Mouse (Mus musculus): ENCODE results near the gene Amer2. TPM values are rescaled to one million over a fixed set of nuclear protein-coding genes. Genes with fewer than 3 reads are reported as not detected.

Gene Amer2
- polyA plus RNA-seq, 1 experiment from 2014 or later, result 0.50 TPM

- no peak overlapping the region for H3K9ac ChIP-seq (ENCODE audit: low read depth, low read length)
- H3K36me3 ChIP-seq (ENCODE audit: control insufficient read depth, insufficient read depth, low read length), result no peaks in the 10 kb centered on the region
- H3K4me2 ChIP-seq, result no peak overlapping the region
- 82% methylated on average over 2 of the region's 2 CpGs for WGBS (ENCODE audit: insufficient replicate concordance)
- H3K4me3 ChIP-seq (ENCODE audit: low read depth, low read length), result no peak overlapping the region
- no peaks in the 10 kb centered on the region for H3K9me3 ChIP-seq (replicated peaks; ENCODE audit: control insufficient read depth, low read length)
- H3K27me3 ChIP-seq (ENCODE audit: control insufficient read depth, insufficient read depth, low read length), result no peaks in the 10 kb centered on the region
- no peak for ATAC-seq (replicated peaks; ENCODE audit: insufficient number of reproducible peaks, low FRiP score, low TSS enrichment)
- H3K4me1 ChIP-seq (ENCODE audit: control insufficient read depth, insufficient read depth, low read length), result peaks cover 3% of the 10 kb centered on the region; the same call in 1 of the 2 replicates
- no peak overlapping the region for H3K27ac ChIP-seq (ENCODE audit: low read depth, low read length)
These were observed 32.8 kb downstream of the Amer2 start for GRCm38 (mm10) chr14:60405829-60406228.

GRCm38 (mm10) chr14:60406543-60406942 is 33.5 kb downstream of the Amer2 start:
- Histone ChIP-seq H3K27ac (ENCODE audit: low read depth, low read length) (no peak overlapping the region), H3K27me3 (ENCODE audit: control insufficient read depth, insufficient read depth, low read length) (no peaks in the 10 kb centered on the region), H3K4me2 (no peak overlapping the region), H3K4me1 (ENCODE audit: control insufficient read depth, insufficient read depth, low read length) (peaks cover 3% of the 10 kb centered on the region; the same call in 1 of the 2 replicates), H3K36me3 (ENCODE audit: control insufficient read depth, insufficient read depth, low read length) (no peaks in the 10 kb centered on the region), H3K4me3 (ENCODE audit: low read depth, low read length) (no peak overlapping the region), H3K9ac (ENCODE audit: low read depth, low read length) (no peak overlapping the region), H3K9me3 (replicated peaks; ENCODE audit: control insufficient read depth, low read length) (no peaks in the 10 kb centered on the region)
- WGBS (ENCODE audit: insufficient replicate concordance), result 78% methylated on average over 5 of the region's 5 CpGs
- ATAC-seq (replicated peaks; ENCODE audit: insufficient number of reproducible peaks, low FRiP score, low TSS enrichment), result no peak

- Histone ChIP-seq H3K27me3 (ENCODE audit: control insufficient read depth, insufficient read depth, low read length) (no peaks in the 10 kb centered on the region), H3K27ac (ENCODE audit: low read depth, low read length) (no peak overlapping the region), H3K36me3 (ENCODE audit: control insufficient read depth, insufficient read depth, low read length) (no peaks in the 10 kb centered on the region), H3K4me3 (ENCODE audit: low read depth, low read length) (no peak overlapping the region), H3K4me2 (no peak overlapping the region), H3K4me1 (ENCODE audit: control insufficient read depth, insufficient read depth, low read length) (peaks cover 3% of the 10 kb centered on the region; the same call in 1 of the 2 replicates), H3K9ac (ENCODE audit: low read depth, low read length) (no peak overlapping the region), H3K9me3 (replicated peaks; ENCODE audit: control insufficient read depth, low read length) (no peaks in the 10 kb centered on the region)
- 75% methylated on average over 9 of the region's 9 CpGs for WGBS (ENCODE audit: insufficient replicate concordance)
- no peak for ATAC-seq (replicated peaks; ENCODE audit: insufficient number of reproducible peaks, low FRiP score, low TSS enrichment)
These were observed 34.3 kb downstream of the Amer2 start for GRCm38 (mm10) chr14:60407319-60407718.

- Histone ChIP-seq H3K4me3 (ENCODE audit: low read depth, low read length) (no peak overlapping the region), H3K27ac (ENCODE audit: low read depth, low read length) (no peak overlapping the region), H3K27me3 (ENCODE audit: control insufficient read depth, insufficient read depth, low read length) (no peaks in the 10 kb centered on the region), H3K4me2 (peak overlapping the region; percentile 27), H3K9me3 (replicated peaks; ENCODE audit: control insufficient read depth, low read length) (no peaks in the 10 kb centered on the region), H3K4me1 (ENCODE audit: control insufficient read depth, insufficient read depth, low read length) (peaks cover 3% of the 10 kb centered on the region; the same call in 1 of the 2 replicates), H3K9ac (ENCODE audit: low read depth, low read length) (no peak overlapping the region), H3K36me3 (ENCODE audit: control insufficient read depth, insufficient read depth, low read length) (no peaks in the 10 kb centered on the region)
- no peak for ATAC-seq (replicated peaks; ENCODE audit: insufficient number of reproducible peaks, low FRiP score, low TSS enrichment)
- 36% methylated on average over 12 of the region's 12 CpGs for WGBS (ENCODE audit: insufficient replicate concordance)
These were observed 36.8 kb downstream of the Amer2 start for GRCm38 (mm10) chr14:60409702-60410491.

- Histone ChIP-seq H3K27ac (ENCODE audit: low read depth, low read length) (no peak overlapping the region), H3K4me1 (ENCODE audit: control insufficient read depth, insufficient read depth, low read length) (peaks cover 3% of the 10 kb centered on the region; the same call in 1 of the 2 replicates), H3K9me3 (replicated peaks; ENCODE audit: control insufficient read depth, low read length) (no peaks in the 10 kb centered on the region), H3K4me3 (ENCODE audit: low read depth, low read length) (no peak overlapping the region), H3K9ac (ENCODE audit: low read depth, low read length) (no peak overlapping the region), H3K4me2 (no peak overlapping the region), H3K27me3 (ENCODE audit: control insufficient read depth, insufficient read depth, low read length) (no peaks in the 10 kb centered on the region), H3K36me3 (ENCODE audit: control insufficient read depth, insufficient read depth, low read length) (no peaks in the 10 kb centered on the region)
- 80% methylated on average over 6 of the region's 6 CpGs for WGBS (ENCODE audit: insufficient replicate concordance)
- no peak for ATAC-seq (replicated peaks; ENCODE audit: insufficient number of reproducible peaks, low FRiP score, low TSS enrichment)
These were observed 38.2 kb downstream of the Amer2 start for GRCm38 (mm10) chr14:60411229-60411628.

GRCm38 (mm10) chr14:60414691-60415090 is 41.6 kb downstream of the Amer2 start:
- Histone ChIP-seq H3K36me3 (ENCODE audit: control insufficient read depth, insufficient read depth, low read length) (no peaks in the 10 kb centered on the region), H3K27me3 (ENCODE audit: control insufficient read depth, insufficient read depth, low read length) (no peaks in the 10 kb centered on the region), H3K27ac (ENCODE audit: low read depth, low read length) (no peak overlapping the region), H3K9ac (ENCODE audit: low read depth, low read length) (no peak overlapping the region), H3K4me3 (ENCODE audit: low read depth, low read length) (no peak overlapping the region), H3K9me3 (replicated peaks; ENCODE audit: control insufficient read depth, low read length) (no peaks in the 10 kb centered on the region), H3K4me1 (ENCODE audit: control insufficient read depth, insufficient read depth, low read length) (peaks cover 3% of the 10 kb centered on the region; the same call in 1 of the 2 replicates), H3K4me2 (no peak overlapping the region)
- no peak for ATAC-seq (replicated peaks; ENCODE audit: insufficient number of reproducible peaks, low FRiP score, low TSS enrichment)
- 76% methylated on average over 8 of the region's 8 CpGs for WGBS (ENCODE audit: insufficient replicate concordance)

- Histone ChIP-seq H3K4me2 (no peak overlapping the region), H3K27ac (ENCODE audit: low read depth, low read length) (no peak overlapping the region), H3K27me3 (ENCODE audit: control insufficient read depth, insufficient read depth, low read length) (no peaks in the 10 kb centered on the region), H3K9me3 (replicated peaks; ENCODE audit: control insufficient read depth, low read length) (no peaks in the 10 kb centered on the region), H3K4me3 (ENCODE audit: low read depth, low read length) (no peak overlapping the region), H3K9ac (ENCODE audit: low read depth, low read length) (no peak overlapping the region), H3K4me1 (ENCODE audit: control insufficient read depth, insufficient read depth, low read length) (no peaks in the 10 kb centered on the region), H3K36me3 (ENCODE audit: control insufficient read depth, insufficient read depth, low read length) (no peaks in the 10 kb centered on the region)
- no peak for ATAC-seq (replicated peaks; ENCODE audit: insufficient number of reproducible peaks, low FRiP score, low TSS enrichment)
- 73% methylated on average over 5 of the region's 5 CpGs for WGBS (ENCODE audit: insufficient replicate concordance)
These were observed 44.9 kb downstream of the Amer2 start for GRCm38 (mm10) chr14:60417924-60418323.

GRCm38 (mm10) chr14:60422920-60423319 is 49.9 kb downstream of the Amer2 start:
- peaks cover 9% of the 10 kb centered on the region; the same call in 1 of the 2 replicates for H3K4me1 ChIP-seq (ENCODE audit: control insufficient read depth, insufficient read depth, low read length)
- H3K9me3 ChIP-seq (replicated peaks; ENCODE audit: control insufficient read depth, low read length), result no peaks in the 10 kb centered on the region
- no peak overlapping the region for H3K4me3 ChIP-seq (ENCODE audit: low read depth, low read length)
- H3K36me3 ChIP-seq (ENCODE audit: control insufficient read depth, insufficient read depth, low read length), result no peaks in the 10 kb centered on the region
- H3K4me2 ChIP-seq, result no peak overlapping the region
- WGBS (ENCODE audit: insufficient replicate concordance), result 93% methylated on average over 2 of the region's 2 CpGs
- no peaks in the 10 kb centered on the region for H3K27me3 ChIP-seq (ENCODE audit: control insufficient read depth, insufficient read depth, low read length)
- ATAC-seq (replicated peaks; ENCODE audit: insufficient number of reproducible peaks, low FRiP score, low TSS enrichment), result no peak
- no peak overlapping the region for H3K27ac ChIP-seq (ENCODE audit: low read depth, low read length)
- no peak overlapping the region for H3K9ac ChIP-seq (ENCODE audit: low read depth, low read length)

- 60% methylated on average over 3 of the region's 3 CpGs for WGBS (ENCODE audit: insufficient replicate concordance)
- no peaks in the 10 kb centered on the region for H3K27me3 ChIP-seq (ENCODE audit: control insufficient read depth, insufficient read depth, low read length)
- H3K4me2 ChIP-seq, result no peak overlapping the region
- H3K9me3 ChIP-seq (replicated peaks; ENCODE audit: control insufficient read depth, low read length), result no peaks in the 10 kb centered on the region
- H3K4me1 ChIP-seq (ENCODE audit: control insufficient read depth, insufficient read depth, low read length), result peaks cover 9% of the 10 kb centered on the region; the same call in 1 of the 2 replicates
- ATAC-seq (replicated peaks; ENCODE audit: insufficient number of reproducible peaks, low FRiP score, low TSS enrichment), result no peak
- H3K27ac ChIP-seq (ENCODE audit: low read depth, low read length), result no peak overlapping the region
- no peak overlapping the region for H3K4me3 ChIP-seq (ENCODE audit: low read depth, low read length)
- no peak overlapping the region for H3K9ac ChIP-seq (ENCODE audit: low read depth, low read length)
- no peaks in the 10 kb centered on the region for H3K36me3 ChIP-seq (ENCODE audit: control insufficient read depth, insufficient read depth, low read length)
These were observed 51.1 kb downstream of the Amer2 start for GRCm38 (mm10) chr14:60424174-60424573.

Data from heart, embryonic 11.5 days (tissue).